In genomic region chr4:141068655-141069054, GRCm38 (mm10) we compare ENCODE assay signal across 24 mouse cellular contexts. TPM values are rescaled to one million over a fixed set of nuclear protein-coding genes. Genes with fewer than 3 reads are reported as not detected.
A peak's percentile ranks its signal among the peaks of the same experiment; 100 is the strongest.
DNase-seq lines count a peak whose midpoint lies in the region; ATAC-seq and TF ChIP-seq lines count a peak whose summit lies in the region.
"Had no signal": no experiment of that assay in that cellular context is flagged by ENCODE, and none has a peak within 500 bp of the region (broad histone marks: within the 10 kb centered on the region; RNA-seq: fewer than 3 reads in every experiment).

No protein-coding gene starts in this region.

- no peak for TF ChIP-seq CTCF in MEL (IDR thresholded peaks at IDR 0.05 in 2 of 3, conservative IDR thresholded peaks at IDR 0.05 in 1 of 3; ENCODE audit: control insufficient read depth in 1 of 3, insufficient read depth in 1 of 3, low read depth in 2 of 3, low read length in 3 of 3, poor library complexity in 1 of 3, severe bottlenecking in 1 of 3)

- DNase-seq in heart, embryonic 10.5 days (ENCODE audit: low spot score), result peak; percentile 80
- no peak for DNase-seq in heart, postnatal 25 days (ENCODE audit: low spot score)
- peak; percentile 56 for DNase-seq in MEL (ENCODE audit: low read depth, low spot score)
- no peak for DNase-seq in left cerebral cortex, adult 8-10 months (ENCODE audit: low spot score in 2 of 2)
- DNase-seq in left cerebral cortex, adult 9 months (ENCODE audit: low spot score in 2 of 2), result no peak
- DNase-seq: adrenal gland, postnatal 36 days; cerebellum, postnatal 36 days; forebrain, postnatal 0 days; heart, adult 18-20 months; heart, postnatal 10 days; kidney, adult 2 months; lung, postnatal 36 days; right cerebral cortex, postnatal 14 days; thymus, postnatal 4 days had no signal

- 50% methylated on average over 8 of the region's 8 CpGs for WGBS in heart, embryonic 10.5 days
- WGBS in liver, embryonic 16.5 days (ENCODE audit: insufficient replicate concordance), result 25% methylated on average over 8 of the region's 8 CpGs

- no peaks in the 10 kb centered on the region for H3K27me3 ChIP-seq in heart, embryonic 10.5 days (ENCODE audit: insufficient read depth, poor library complexity, severe bottlenecking)
- no peaks in the 10 kb centered on the region for H3K27me3 ChIP-seq in MEL (ENCODE audit: control insufficient read depth in 1 of 2, insufficient read depth in 2 of 2, low read length in 2 of 2)
- H3K27me3 ChIP-seq in liver, embryonic 16.5 days (ENCODE audit: control insufficient read depth, insufficient read depth, low read depth, low read length), result no peaks in the 10 kb centered on the region
- H3K27me3 ChIP-seq: hindbrain, embryonic 15.5 days; neural tube, embryonic 12.5 days had no signal

- H3K4me2 ChIP-seq in liver, embryonic 16.5 days (ENCODE audit: low read depth, low read length), result no peak overlapping the region
- H3K4me2 ChIP-seq: hindbrain, embryonic 15.5 days; midbrain, embryonic 11.5 days; neural tube, embryonic 12.5 days had no signal

- intact Hi-C loops in heart, postnatal 25 days (cut with DNase I), result no loop called here

- peaks cover 31% of the 10 kb centered on the region for H3K4me1 ChIP-seq in heart, embryonic 10.5 days
- H3K4me1 ChIP-seq in MEL (ENCODE audit: control insufficient read depth in 1 of 2, insufficient read depth in 2 of 2, low read length in 2 of 2), result peaks cover 0 to 18% of the 10 kb centered on the region in 2 experiments; a peak in 3 of 4 replicates
- peaks cover 33% of the 10 kb centered on the region for H3K4me1 ChIP-seq in liver, embryonic 16.5 days (ENCODE audit: control insufficient read depth, low read depth, low read length)
- H3K4me1 ChIP-seq: neural tube, embryonic 12.5 days had no signal

- TF ChIP-seq EP300 in MEL (IDR thresholded peaks at IDR 0.05; ENCODE audit: low read depth in 1 of 2, low read length in 2 of 2), result peak; percentile 33 to 72; a peak in 2 of 4 replicates

- H3K9ac ChIP-seq in MEL (ENCODE audit: control insufficient read depth, low read depth, low read length, poor library complexity, severe bottlenecking), result no peak overlapping the region
- no peak overlapping the region; the same call in 1 of the 2 replicates for H3K9ac ChIP-seq in liver, embryonic 16.5 days (ENCODE audit: low read depth, low read length)
- H3K9ac ChIP-seq: forebrain, postnatal 0 days; hindbrain, embryonic 15.5 days; neural tube, embryonic 12.5 days had no signal

- H3K27ac ChIP-seq in heart, embryonic 10.5 days, result peak overlapping the region; percentile 42
- H3K27ac ChIP-seq in MEL (ENCODE audit: control insufficient read depth, low read depth, low read length), result peak overlapping the region; percentile 27; the same call in 1 of the 2 replicates
- peak overlapping the region; percentile 31 for H3K27ac ChIP-seq in liver, embryonic 16.5 days (ENCODE audit: low read length)
- H3K27ac ChIP-seq: hindbrain, embryonic 15.5 days; neural tube, embryonic 12.5 days had no signal

- H3K9me3 ChIP-seq in heart, embryonic 10.5 days, result no peaks in the 10 kb centered on the region
- H3K9me3 ChIP-seq in MEL (replicated peaks; ENCODE audit: insufficient read depth, low read length), result no peaks in the 10 kb centered on the region
- H3K9me3 ChIP-seq in liver, embryonic 16.5 days (replicated peaks; ENCODE audit: control insufficient read depth, low read length), result no peaks in the 10 kb centered on the region
- H3K9me3 ChIP-seq: hindbrain, embryonic 15.5 days; neural tube, embryonic 12.5 days had no signal

- TF ChIP-seq RAD21 in MEL (IDR thresholded peaks at IDR 0.05; ENCODE audit: low read depth, low read length), result no peak

- peaks cover 4% of the 10 kb centered on the region; the same call in 1 of the 2 replicates for H3K79me2 ChIP-seq in MEL (ENCODE audit: control insufficient read depth, insufficient read depth, low read length, poor library complexity)

- peaks cover 83% of the 10 kb centered on the region for H3K36me3 ChIP-seq in heart, embryonic 10.5 days
- peaks cover 2 to 11% of the 10 kb centered on the region in 2 experiments; a peak in 3 of 4 replicates for H3K36me3 ChIP-seq in MEL (ENCODE audit: control insufficient read depth in 1 of 2, insufficient read depth in 2 of 2, low read length in 2 of 2)
- peaks cover 72% of the 10 kb centered on the region for H3K36me3 ChIP-seq in liver, embryonic 16.5 days (ENCODE audit: control insufficient read depth, insufficient read depth)

- ATAC-seq in erythroblast, adult 5-6 weeks (replicated peaks; ENCODE audit: low FRiP score, poor library complexity, severe bottlenecking), result peak; percentile 46
- ATAC-seq in liver, embryonic 16.5 days (ENCODE audit: low read depth), result peak; percentile 79
- ATAC-seq: forebrain, postnatal 0 days had no signal

- 0 out of 2 replicates have a peak overlapping the region, but pooled peaks have one; percentile 12 for H3K4me3 ChIP-seq in heart, embryonic 10.5 days
- no peak overlapping the region for H3K4me3 ChIP-seq in MEL (ENCODE audit: control insufficient read depth in 1 of 2, insufficient read depth in 1 of 2, low read depth in 2 of 2, low read length in 2 of 2)
- no peak overlapping the region for H3K4me3 ChIP-seq in liver, embryonic 16.5 days (ENCODE audit: low read depth, low read length)
- H3K4me3 ChIP-seq: hindbrain, embryonic 15.5 days; neural tube, embryonic 12.5 days had no signal

- TF ChIP-seq POLR2A in MEL (IDR thresholded peaks at IDR 0.05; ENCODE audit: control insufficient read depth in 1 of 2, insufficient read depth in 1 of 2, low read depth in 1 of 2, low read length in 2 of 2, poor library complexity in 1 of 2), result no peak

TF ChIP-seq in MEL, 35 proteins besides CTCF, POLR2A, EP300 and RAD21 (continues in another document):
- no peak for TF ChIP-seq CHD1 (IDR thresholded peaks at IDR 0.05; ENCODE audit: low read depth, low read length)
- TF ChIP-seq USF1 (IDR thresholded peaks at IDR 0.05; ENCODE audit: low read depth, low read length), result no peak
- no peak for TF ChIP-seq E2F4 (IDR thresholded peaks at IDR 0.05; ENCODE audit: borderline replicate concordance, low read depth, low read length)
- TF ChIP-seq TCF12 (IDR thresholded peaks at IDR 0.05; ENCODE audit: low read depth, low read length), result peak; percentile 41; the same call in 1 of the 2 replicates
- TF ChIP-seq RCOR1 (IDR thresholded peaks at IDR 0.05; ENCODE audit: low read depth, low read length), result 0 out of 2 replicates have a peak, but pooled peaks have one; percentile 36
- TF ChIP-seq MAZ (IDR thresholded peaks at IDR 0.05; ENCODE audit: low read depth, low read length), result no peak
- peak; percentile 37; the same call in 1 of the 2 replicates for TF ChIP-seq TAL1 (IDR thresholded peaks at IDR 0.05; ENCODE audit: low read length)
- peak; percentile 37 for TF ChIP-seq SIN3A (IDR thresholded peaks at IDR 0.05; ENCODE audit: low read length)
- no peak for TF ChIP-seq TBP (IDR thresholded peaks at IDR 0.05; ENCODE audit: low read depth, low read length)
- TF ChIP-seq POLR2AphosphoS2 (IDR thresholded peaks at IDR 0.05; ENCODE audit: low read length), result no peak
- TF ChIP-seq NELFE (IDR thresholded peaks at IDR 0.05; ENCODE audit: low read depth, low read length), result no peak

RNA-seq across cellular contexts. Expression of gene Crocc, which starts 8.3 kb away (rescaled TPM):
- 4.7 and 6.4 TPM in 2 replicates for polyA plus RNA-seq in heart, embryonic 10.5 days (2016; fragmentation: Nextera tagmentation; extraction: Ambion mirVana)
- 1 to 10 TPM; 5.1 to 5.4 TPM for total RNA-seq in heart, postnatal 25 days (2021)
- 0.77 and 0.92 TPM in 2 replicates for total RNA-seq in MEL (2012; rRNA removed)
- 1 to 10 TPM in 1 of 2 experiments, not detected in 1; 3.6 TPM for polyA plus RNA-seq in MEL (2012; ENCODE audit: insufficient read depth in 1 of 2, insufficient read length in 2 of 2, low read depth in 1 of 2, low replicate concordance in 2 of 2, missing spikeins in 1 of 2)
- not detected in 2 replicates for total RNA-seq in erythroblast, adult 5-6 weeks (2015; ENCODE audit: low replicate concordance)
- total RNA-seq in erythroblast, adult 5-6 weeks (2017; ENCODE audit: low replicate concordance), result 0.34 and 4.9 TPM in 2 replicates
- 0.59 and 0.63 TPM in 2 replicates for polyA plus RNA-seq in liver, embryonic 16.5 days (2015; fragmentation: Nextera tagmentation; extraction: Ambion mirVana)
- 10 to 100 TPM; 44.2 to 69.2 (median 54.3) TPM for total RNA-seq in left cerebral cortex, adult 8-10 months (2022)

RNA-seq across cellular contexts. Expression of gene Necap2, which starts 9.5 kb away (rescaled TPM):
- 41.9 and 53.4 TPM in 2 replicates for polyA plus RNA-seq in heart, embryonic 10.5 days (2016; fragmentation: Nextera tagmentation; extraction: Ambion mirVana)
- total RNA-seq in heart, postnatal 25 days (2021), result 10 to 100 TPM; 17.2 TPM
- total RNA-seq in MEL (2012; rRNA removed), result 45.1 and 57.4 TPM in 2 replicates
- 10 to 100 TPM in 1 of 2 experiments, not detected in 1; 75.6 TPM for polyA plus RNA-seq in MEL (2012; ENCODE audit: insufficient read depth in 1 of 2, insufficient read length in 2 of 2, low read depth in 1 of 2, low replicate concordance in 2 of 2, missing spikeins in 1 of 2)
- 41.0 and 58.6 TPM in 2 replicates for total RNA-seq in erythroblast, adult 5-6 weeks (2015; ENCODE audit: low replicate concordance)
- total RNA-seq in erythroblast, adult 5-6 weeks (2017; ENCODE audit: low replicate concordance), result 68.0 and 75.4 TPM in 2 replicates
- polyA plus RNA-seq in liver, embryonic 16.5 days (2015; fragmentation: Nextera tagmentation; extraction: Ambion mirVana), result 87.5 and 93.3 TPM in 2 replicates
- total RNA-seq in left cerebral cortex, adult 8-10 months (2022), result 10 to 100 TPM; 37.3 to 59.5 (median 44.3) TPM

RNA-seq across cellular contexts. Expression of gene Spata21, which starts 19.5 kb away (rescaled TPM):
- 0.05 TPM in 1 of 2 replicates, not detected in the other for polyA plus RNA-seq in heart, embryonic 10.5 days (2016; fragmentation: Nextera tagmentation; extraction: Ambion mirVana)
- not detected for total RNA-seq in heart, postnatal 25 days (2021)
- not detected in 2 replicates for total RNA-seq in MEL (2012; rRNA removed)
- not detected for polyA plus RNA-seq in MEL (2012; ENCODE audit: insufficient read depth in 1 of 2, insufficient read length in 2 of 2, low read depth in 1 of 2, low replicate concordance in 2 of 2, missing spikeins in 1 of 2)
- total RNA-seq in erythroblast, adult 5-6 weeks (2015; ENCODE audit: low replicate concordance), result not detected in 2 replicates
- total RNA-seq in erythroblast, adult 5-6 weeks (2017; ENCODE audit: low replicate concordance), result not detected in 2 replicates
- not detected in 2 replicates for polyA plus RNA-seq in liver, embryonic 16.5 days (2015; fragmentation: Nextera tagmentation; extraction: Ambion mirVana)
- under 1 TPM; 0.24 to 0.30 (median 0.29) TPM for total RNA-seq in left cerebral cortex, adult 8-10 months (2022)
- total RNA-seq: adrenal gland, postnatal 36 days; gastrocnemius, adult 18-20 months; heart, adult 18-20 months; heart, postnatal 10 days; liver, adult 2 months; monocyte, adult 5-6 weeks had no signal
- polyA plus RNA-seq: C2C12; embryonic facial prominence, embryonic 11.5 days; liver, adult 2 months; midbrain, embryonic 11.5 days had no signal

RNA-seq across cellular contexts. Expression of gene Mfap2, which starts 58.4 kb away (rescaled TPM):
- polyA plus RNA-seq in heart, embryonic 10.5 days (2016; fragmentation: Nextera tagmentation; extraction: Ambion mirVana), result 159 and 233 TPM in 2 replicates
- 1 to 10 TPM; 6.7 to 6.9 TPM for total RNA-seq in heart, postnatal 25 days (2021)
- total RNA-seq in MEL (2012; rRNA removed), result not detected in 2 replicates
- not detected for polyA plus RNA-seq in MEL (2012; ENCODE audit: insufficient read depth in 1 of 2, insufficient read length in 2 of 2, low read depth in 1 of 2, low replicate concordance in 2 of 2, missing spikeins in 1 of 2)
- total RNA-seq in erythroblast, adult 5-6 weeks (2015; ENCODE audit: low replicate concordance), result not detected in 2 replicates
- total RNA-seq in erythroblast, adult 5-6 weeks (2017; ENCODE audit: low replicate concordance), result not detected in 2 replicates
- 15.3 and 20.3 TPM in 2 replicates for polyA plus RNA-seq in liver, embryonic 16.5 days (2015; fragmentation: Nextera tagmentation; extraction: Ambion mirVana)
- total RNA-seq in left cerebral cortex, adult 8-10 months (2022), result 1 to 10 TPM; 1.8 to 5.2 (median 3.3) TPM
- total RNA-seq: monocyte, adult 5-6 weeks had no signal

Comparison
In these comparisons a context has a peak if more than half of its experiments do, and no peak if none do; other contexts are left out.
1. DNase-seq: peak in heart, embryonic 10.5 days (single experiment) and MEL (single experiment); none in heart, postnatal 25 days (single experiment), left cerebral cortex, adult 8-10 months (0 of 2) and left cerebral cortex, adult 9 months (0 of 2).
2. RNA of gene Crocc, which starts 8.3 kb away (total RNA-seq): 44.2 to 69.2 TPM in left cerebral cortex, adult 8-10 months; 5.1 to 5.4 TPM in heart, postnatal 25 days, 0.77 to 0.92 TPM in MEL and 0.34 to 4.9 TPM in erythroblast, adult 5-6 weeks; every median in the first group is over 4 times any median in the second.
3. Peak in every context shown above with its lines, with median percentiles within 50 percentile points of each other: H3K27ac ChIP-seq.